Comparison of ENCODE assay signal across 24 mouse cellular contexts in the genomic region with DNA sequence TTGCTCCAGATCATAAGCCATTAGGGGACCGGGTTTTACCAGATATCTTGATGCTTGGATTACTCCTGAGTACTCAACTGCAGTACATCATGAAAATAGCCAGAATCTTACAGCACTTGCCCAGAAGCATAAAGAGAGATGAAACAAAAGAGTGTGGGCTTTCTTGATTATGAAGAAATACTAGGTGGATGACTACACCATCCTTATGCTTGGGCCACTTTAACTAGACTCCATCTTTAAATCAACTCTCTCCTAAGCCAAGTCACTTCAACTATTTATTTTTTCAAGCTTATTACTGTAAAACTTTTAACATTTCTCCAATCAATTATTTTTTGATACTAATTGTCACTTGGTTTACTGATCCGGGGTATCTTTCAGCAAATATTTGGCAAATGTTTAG. TPM values are rescaled to one million over a fixed set of nuclear protein-coding genes. Genes with fewer than 3 reads are reported as not detected.
DNase-seq lines count a peak whose midpoint lies in the region; ATAC-seq and TF ChIP-seq lines count a peak whose summit lies in the region.
"Had no signal": no experiment of that assay in that cellular context is flagged by ENCODE, and none has a peak within 500 bp of the region (broad histone marks: within the 10 kb centered on the region; RNA-seq: fewer than 3 reads in every experiment).

No protein-coding gene starts in this region.

- no peak for DNase-seq in lung, postnatal 25 days (ENCODE audit: low spot score)
- no peak for DNase-seq in lung, postnatal 36 days
- no peak for DNase-seq in lung, postnatal 0 days (ENCODE audit: low spot score)
- DNase-seq in lung, postnatal 14 days = no peak
- DNase-seq in stomach, postnatal 0 days (ENCODE audit: low spot score) = no peak
- DNase-seq: adrenal gland, adult 2 months; adrenal gland, adult 8-10 months; adrenal gland, postnatal 10 days; adrenal gland, postnatal 14 days; adrenal gland, postnatal 25 days; adrenal gland, postnatal 36 days; B cell, adult 2 months; cerebellum, adult 11 months; cerebellum, adult 11-12 months had no signal

- no peak overlapping the region for H3K4me3 ChIP-seq in lung, embryonic 15.5 days
- H3K4me3 ChIP-seq in lung, embryonic 16.5 days (ENCODE audit: low read length) = no peak overlapping the region
- H3K4me3 ChIP-seq in lung, postnatal 0 days (ENCODE audit: low read depth, low read length) = no peak overlapping the region
- H3K4me3 ChIP-seq in stomach, embryonic 14.5 days (ENCODE audit: low read depth, low read length) = no peak overlapping the region
- H3K4me3 ChIP-seq in stomach, postnatal 0 days (ENCODE audit: low read depth, low read length) = no peak overlapping the region

- no peak for ATAC-seq in lung, embryonic 15.5 days (ENCODE audit: borderline replicate concordance, extremely low read depth, low FRiP score, low TSS enrichment)
- peak; percentile 36 for ATAC-seq in lung, embryonic 16.5 days (ENCODE audit: low read depth)
- ATAC-seq in lung, postnatal 0 days = peak; percentile 72
- ATAC-seq in stomach, embryonic 14.5 days (ENCODE audit: insufficient number of reproducible peaks, insufficient read depth, low FRiP score, low read depth) = peak; percentile 56; the same call in 1 of the 2 replicates
- ATAC-seq in stomach, postnatal 0 days (ENCODE audit: low FRiP score, low TSS enrichment) = no peak
- ATAC-seq: activated CD4-positive, CD25-positive, alpha-beta regulatory T cell, adult 4 months; CD4-positive, CD25-positive, alpha-beta regulatory T cell, adult 4 months; Patski had no signal

- no peak for TF ChIP-seq CTCF in lung, postnatal 0 days (IDR thresholded peaks at IDR 0.05)
- TF ChIP-seq CTCF in stomach, postnatal 0 days (IDR thresholded peaks at IDR 0.05; ENCODE audit: low read depth) = no peak

- H3K9me3 ChIP-seq in lung, embryonic 15.5 days = no peaks in the 10 kb centered on the region
- no peaks in the 10 kb centered on the region for H3K9me3 ChIP-seq in lung, embryonic 16.5 days (ENCODE audit: control insufficient read depth, low read length)
- H3K9me3 ChIP-seq in lung, postnatal 0 days (ENCODE audit: low read length) = no peaks in the 10 kb centered on the region
- H3K9me3 ChIP-seq in stomach, embryonic 14.5 days (ENCODE audit: control insufficient read depth, low read depth, low read length) = no peaks in the 10 kb centered on the region
- no peaks in the 10 kb centered on the region for H3K9me3 ChIP-seq in stomach, postnatal 0 days (ENCODE audit: control insufficient read depth, low read length)
- H3K9me3 ChIP-seq: G1E had no signal

- no peaks in the 10 kb centered on the region for H3K27me3 ChIP-seq in lung, embryonic 15.5 days
- no peaks in the 10 kb centered on the region for H3K27me3 ChIP-seq in lung, embryonic 16.5 days (ENCODE audit: control insufficient read depth, insufficient read depth, low read depth, low read length)
- no peaks in the 10 kb centered on the region for H3K27me3 ChIP-seq in lung, postnatal 0 days (replicated peaks; ENCODE audit: insufficient read depth, low read length)
- H3K27me3 ChIP-seq in stomach, embryonic 14.5 days (ENCODE audit: control insufficient read depth, insufficient read depth, low read length) = no peaks in the 10 kb centered on the region
- no peaks in the 10 kb centered on the region for H3K27me3 ChIP-seq in stomach, postnatal 0 days (ENCODE audit: control insufficient read depth, insufficient read depth, low read length)
- H3K27me3 ChIP-seq: CH12.LX, Patski had no signal

- TF ChIP-seq EP300 in lung, postnatal 0 days (IDR thresholded peaks at IDR 0.05) = no peak
- no peak for TF ChIP-seq EP300 in stomach, postnatal 0 days (optimal IDR thresholded peaks at IDR 0.05)

- peaks cover 4% of the 10 kb centered on the region; the same call in 1 of the 2 replicates for H3K4me1 ChIP-seq in lung, embryonic 15.5 days
- H3K4me1 ChIP-seq in lung, embryonic 16.5 days (replicated peaks; ENCODE audit: control insufficient read depth, insufficient read depth, low read length) = peaks cover 4% of the 10 kb centered on the region; the same call in 1 of the 2 replicates
- no peaks in the 10 kb centered on the region for H3K4me1 ChIP-seq in lung, postnatal 0 days (ENCODE audit: insufficient read depth, low read depth, low read length)
- 0 out of 2 replicates have a peak, but pooled peaks cover 4% of the 10 kb centered on the region for H3K4me1 ChIP-seq in stomach, embryonic 14.5 days (ENCODE audit: control insufficient read depth, insufficient read depth, low read length)
- H3K4me1 ChIP-seq in stomach, postnatal 0 days (replicated peaks; ENCODE audit: control insufficient read depth, insufficient read depth) = no peaks in the 10 kb centered on the region

- H3K9ac ChIP-seq in lung, embryonic 15.5 days = no peak overlapping the region
- H3K9ac ChIP-seq in lung, embryonic 16.5 days (ENCODE audit: low read length) = no peak overlapping the region
- no peak overlapping the region for H3K9ac ChIP-seq in lung, postnatal 0 days (replicated peaks; ENCODE audit: low read depth)
- no peak overlapping the region for H3K9ac ChIP-seq in stomach, embryonic 14.5 days (replicated peaks; ENCODE audit: low read depth, low read length)
- H3K9ac ChIP-seq in stomach, postnatal 0 days (ENCODE audit: low read length) = no peak overlapping the region

- 53% methylated on average over 2 of the region's 2 CpGs for WGBS in lung, embryonic 15.5 days
- 50% methylated on average over 2 of the region's 2 CpGs for WGBS in lung, embryonic 16.5 days
- 44% methylated on average over 2 of the region's 2 CpGs for WGBS in lung, postnatal 0 days
- 45% methylated on average over 2 of the region's 2 CpGs for WGBS in stomach, embryonic 14.5 days
- WGBS in stomach, postnatal 0 days = 27% methylated on average over 2 of the region's 2 CpGs

- H3K4me2 ChIP-seq in lung, embryonic 15.5 days = no peak overlapping the region
- no peak overlapping the region for H3K4me2 ChIP-seq in lung, embryonic 16.5 days (ENCODE audit: low read depth, low read length)
- H3K4me2 ChIP-seq in lung, postnatal 0 days (replicated peaks; ENCODE audit: low read depth, low read length) = no peak overlapping the region
- H3K4me2 ChIP-seq in stomach, embryonic 14.5 days (replicated peaks; ENCODE audit: low read depth, low read length) = no peak overlapping the region
- H3K4me2 ChIP-seq in stomach, postnatal 0 days (replicated peaks; ENCODE audit: low read depth) = no peak overlapping the region

- no peaks in the 10 kb centered on the region for H3K36me3 ChIP-seq in lung, embryonic 15.5 days
- H3K36me3 ChIP-seq in lung, embryonic 16.5 days (ENCODE audit: control insufficient read depth, insufficient read depth, low read length) = no peaks in the 10 kb centered on the region
- no peaks in the 10 kb centered on the region for H3K36me3 ChIP-seq in lung, postnatal 0 days (ENCODE audit: insufficient read depth, low read length)
- H3K36me3 ChIP-seq in stomach, embryonic 14.5 days (ENCODE audit: control insufficient read depth, insufficient read depth, low read length) = no peaks in the 10 kb centered on the region
- no peaks in the 10 kb centered on the region for H3K36me3 ChIP-seq in stomach, postnatal 0 days (ENCODE audit: control insufficient read depth, insufficient read depth, low read length)
- H3K36me3 ChIP-seq: G1E had no signal

- H3K27ac ChIP-seq in lung, embryonic 15.5 days = peak overlapping the region; percentile 44; the same call in 1 of the 2 replicates
- peak overlapping the region; percentile 66 for H3K27ac ChIP-seq in lung, embryonic 16.5 days (ENCODE audit: low read length)
- H3K27ac ChIP-seq in lung, postnatal 0 days (ENCODE audit: low read length) = no peak overlapping the region
- no peak overlapping the region for H3K27ac ChIP-seq in stomach, embryonic 14.5 days (ENCODE audit: low read length)
- H3K27ac ChIP-seq in stomach, postnatal 0 days (replicated peaks) = no peak overlapping the region

RNA-seq across cellular contexts. Expression of gene Gif, which starts 23.5 kb away (rescaled TPM):
- 0.70 and 0.71 TPM in 2 replicates for polyA plus RNA-seq in lung, embryonic 15.5 days (2015; fragmentation: Nextera tagmentation; extraction: Ambion mirVana)
- polyA plus RNA-seq in lung, embryonic 16.5 days (2015; fragmentation: Nextera tagmentation; extraction: Ambion mirVana) = 0.70 and 1.3 TPM in 2 replicates
- polyA plus RNA-seq in lung, postnatal 0 days (2015; fragmentation: Nextera tagmentation; extraction: Ambion mirVana) = 10.9 and 15.7 TPM in 2 replicates
- 0.58 and 1.3 TPM in 2 replicates for polyA plus RNA-seq in stomach, embryonic 14.5 days (2014; fragmentation: Nextera tagmentation; extraction: Ambion mirVana)
- polyA plus RNA-seq in stomach, postnatal 0 days (2015; fragmentation: Nextera tagmentation; extraction: Ambion mirVana) = 161 and 172 TPM in 2 replicates
- polyA plus RNA-seq: activated CD4-positive, CD25-positive, alpha-beta regulatory T cell, adult 4 months; adrenal gland, adult 2 months; brain, embryonic 14.5 days; C2C12; CD4-positive, CD25-positive, alpha-beta regulatory T cell, adult 4 months; G1E had no signal

RNA-seq across cellular contexts. Expression of gene Oosp3, which starts 27.0 kb away (rescaled TPM):
- not detected in 2 replicates for polyA plus RNA-seq in lung, embryonic 15.5 days (2015; fragmentation: Nextera tagmentation; extraction: Ambion mirVana)
- not detected in 2 replicates for polyA plus RNA-seq in lung, embryonic 16.5 days (2015; fragmentation: Nextera tagmentation; extraction: Ambion mirVana)
- polyA plus RNA-seq in lung, postnatal 0 days (2015; fragmentation: Nextera tagmentation; extraction: Ambion mirVana) = not detected in 2 replicates
- not detected in 2 replicates for polyA plus RNA-seq in stomach, embryonic 14.5 days (2014; fragmentation: Nextera tagmentation; extraction: Ambion mirVana)
- polyA plus RNA-seq in stomach, postnatal 0 days (2015; fragmentation: Nextera tagmentation; extraction: Ambion mirVana) = not detected in 2 replicates
- polyA plus RNA-seq: activated CD4-positive, CD25-positive, alpha-beta regulatory T cell, adult 4 months; adrenal gland, adult 2 months; brain, embryonic 14.5 days; C2C12; CD4-positive, CD25-positive, alpha-beta regulatory T cell, adult 4 months; G1E; Patski had no signal

RNA-seq across cellular contexts. Expression of gene Oosp1, which starts 32.9 kb away (rescaled TPM):
- not detected in 2 replicates for polyA plus RNA-seq in lung, embryonic 15.5 days (2015; fragmentation: Nextera tagmentation; extraction: Ambion mirVana)
- not detected in 2 replicates for polyA plus RNA-seq in lung, embryonic 16.5 days (2015; fragmentation: Nextera tagmentation; extraction: Ambion mirVana)
- polyA plus RNA-seq in lung, postnatal 0 days (2015; fragmentation: Nextera tagmentation; extraction: Ambion mirVana) = not detected in 2 replicates
- not detected in 2 replicates for polyA plus RNA-seq in stomach, embryonic 14.5 days (2014; fragmentation: Nextera tagmentation; extraction: Ambion mirVana)
- polyA plus RNA-seq in stomach, postnatal 0 days (2015; fragmentation: Nextera tagmentation; extraction: Ambion mirVana) = not detected in 2 replicates
- polyA plus RNA-seq: activated CD4-positive, CD25-positive, alpha-beta regulatory T cell, adult 4 months; adrenal gland, adult 2 months; brain, embryonic 14.5 days; C2C12; CD4-positive, CD25-positive, alpha-beta regulatory T cell, adult 4 months; G1E; Patski had no signal

RNA-seq across cellular contexts. Expression of gene Mrpl16, which starts 46.3 kb away (rescaled TPM):
- 45.7 and 46.2 TPM in 2 replicates for polyA plus RNA-seq in lung, embryonic 15.5 days (2015; fragmentation: Nextera tagmentation; extraction: Ambion mirVana)
- 36.2 and 40.4 TPM in 2 replicates for polyA plus RNA-seq in lung, embryonic 16.5 days (2015; fragmentation: Nextera tagmentation; extraction: Ambion mirVana)
- polyA plus RNA-seq in lung, postnatal 0 days (2015; fragmentation: Nextera tagmentation; extraction: Ambion mirVana) = 26.9 and 27.8 TPM in 2 replicates
- 51.1 and 59.7 TPM in 2 replicates for polyA plus RNA-seq in stomach, embryonic 14.5 days (2014; fragmentation: Nextera tagmentation; extraction: Ambion mirVana)
- polyA plus RNA-seq in stomach, postnatal 0 days (2015; fragmentation: Nextera tagmentation; extraction: Ambion mirVana) = 49.2 and 51.4 TPM in 2 replicates

Comparison
In these comparisons a context has a peak if more than half of its experiments do, and no peak if none do; other contexts are left out.
1. ATAC-seq: peak in lung, embryonic 16.5 days (single experiment), lung, postnatal 0 days (single experiment) and stomach, embryonic 14.5 days (single experiment); none in lung, embryonic 15.5 days (single experiment) and stomach, postnatal 0 days (single experiment).
2. H3K27ac ChIP-seq: peak in lung, embryonic 15.5 days (single experiment) and lung, embryonic 16.5 days (single experiment); none in lung, postnatal 0 days (single experiment), stomach, embryonic 14.5 days (single experiment) and stomach, postnatal 0 days (single experiment).